Mouse (Mus musculus) C2C12 (cell line): ENCODE measurements at regions not wholly inside any gene's neighbourhood (a gene's known extent, or its start where the extent isn't known, plus 50 kb on each side); places are given as distances from the start of the nearest gene placed in this dataset.

Experiments used
- H3K27me3 ChIP-seq: one replicate; pipeline ENCODE4 v1.6.1; 2011; ENCODE audit not compliant: control insufficient read depth, insufficient read depth, insufficient read length
- H3K36me3 ChIP-seq: one replicate; pipeline ENCODE4 v1.6.1; 2011; ENCODE audit not compliant: control insufficient read depth, insufficient read depth
- H3K4me3 ChIP-seq: one replicate; pipeline ENCODE4 v1.5.1; 2011; ENCODE audit warnings: mild to moderate bottlenecking, control low read depth; ENCODE audit not compliant: poor library complexity, insufficient read depth, severe bottlenecking
- H3K79me2 ChIP-seq: one replicate; pipeline ENCODE4 v1.6.1; 2011; ENCODE audit not compliant: control insufficient read depth, insufficient read depth
- H3K79me3 ChIP-seq: one replicate; pipeline ENCODE4 v1.6.1; 2011; ENCODE audit warnings: low read depth, control low read depth
- H3ac ChIP-seq: one replicate; pipeline ENCODE3; 2011; ENCODE audit warnings: low read depth; ENCODE audit not compliant: control insufficient read depth, insufficient read length
- CEBPB ChIP-seq: IDR thresholded peaks from one replicate; pipeline ENCODE4 v1.6.1; 2011; ENCODE audit warnings: low read depth, mild to moderate bottlenecking, control low read depth, moderate library complexity
- CTCF ChIP-seq: IDR thresholded peaks from one replicate; pipeline ENCODE4 v1.5.1; 2011; ENCODE audit not compliant: control insufficient read depth, insufficient read depth, insufficient read length
- FOSL1 ChIP-seq: IDR thresholded peaks from one replicate; pipeline ENCODE4 v1.8.0; 2011; ENCODE audit warnings: mild to moderate bottlenecking, low read length; ENCODE audit not compliant: poor library complexity, insufficient read depth, severe bottlenecking
- MAX ChIP-seq: IDR thresholded peaks from one replicate; pipeline ENCODE4 v1.6.1; 2011; ENCODE audit warnings: mild to moderate bottlenecking, control low read depth
- MYOD1 ChIP-seq: IDR thresholded peaks from one replicate; pipeline ENCODE4 v1.6.1; 2011; ENCODE audit warnings: low read depth; ENCODE audit not compliant: control insufficient read depth, insufficient read length
- MYOG ChIP-seq: IDR thresholded peaks from one replicate; pipeline ENCODE4 v1.6.1; 2011; ENCODE audit not compliant: control insufficient read depth, insufficient read length; ENCODE audit errors: extremely low read depth
- USF1 ChIP-seq: IDR thresholded peaks from one replicate; pipeline ENCODE4 v1.6.1; 2011; ENCODE audit warnings: low read depth, mild to moderate bottlenecking, control low read depth, moderate library complexity

GRCm38 (mm10) chr2:8428145-8428544 is 918.8 kb upstream of the Celf2 start:
- H3K27me3 ChIP-seq: no peaks in the 10 kb centered on the region
- no peaks in the 10 kb centered on the region for H3K36me3 ChIP-seq
- H3K4me3 ChIP-seq: no peak overlapping the region
- no peak overlapping the region for H3ac ChIP-seq
- no peaks in the 10 kb centered on the region for H3K79me2 ChIP-seq
- no peaks in the 10 kb centered on the region for H3K79me3 ChIP-seq
- TF ChIP-seq CEBPB: no peak
- no peak for TF ChIP-seq MAX
- TF ChIP-seq MYOD1: no peak
- no peak for TF ChIP-seq CTCF
- TF ChIP-seq FOSL1: no peak
- no peak for TF ChIP-seq USF1

- H3K79me3 ChIP-seq: no peaks in the 10 kb centered on the region
- TF ChIP-seq MYOD1 (no peak), USF1 (no peak), MAX (no peak), CTCF (no peak), MYOG (no peak)
- H3K36me3 ChIP-seq: no peaks in the 10 kb centered on the region
- no peaks in the 10 kb centered on the region for H3K79me2 ChIP-seq
- no peak overlapping the region for H3K4me3 ChIP-seq
- no peaks in the 10 kb centered on the region for H3K27me3 ChIP-seq
- no peak overlapping the region for H3ac ChIP-seq
These were observed 918.4 kb upstream of the Celf2 start for GRCm38 (mm10) chr2:8427720-8428119.

- Histone ChIP-seq H3ac (no peak overlapping the region), H3K4me3 (no peak overlapping the region), H3K36me3 (no peaks in the 10 kb centered on the region), H3K79me3 (no peaks in the 10 kb centered on the region), H3K79me2 (no peaks in the 10 kb centered on the region), H3K27me3 (no peaks in the 10 kb centered on the region)
- TF ChIP-seq MAX (no peak), FOSL1 (no peak), CEBPB (no peak), MYOG (no peak), USF1 (no peak), CTCF (no peak), MYOD1 (no peak)
These were observed 906.6 kb upstream of the Celf2 start for GRCm38 (mm10) chr2:8415917-8416316.

GRCm38 (mm10) chr2:8394128-8394527 is 884.8 kb upstream of the Celf2 start:
- Histone ChIP-seq H3K36me3 (no peaks in the 10 kb centered on the region), H3K79me2 (no peaks in the 10 kb centered on the region), H3K4me3 (no peak overlapping the region), H3K27me3 (no peaks in the 10 kb centered on the region), H3K79me3 (no peaks in the 10 kb centered on the region), H3ac (no peak overlapping the region)
- TF ChIP-seq CTCF (no peak), MYOD1 (no peak), MYOG (no peak), CEBPB (no peak), FOSL1 (no peak), MAX (no peak), USF1 (no peak)

GRCm38 (mm10) chr2:8389530-8389929 is 880.2 kb upstream of the Celf2 start:
- no peaks in the 10 kb centered on the region for H3K27me3 ChIP-seq
- no peaks in the 10 kb centered on the region for H3K79me2 ChIP-seq
- no peak overlapping the region for H3ac ChIP-seq
- H3K4me3 ChIP-seq: no peak overlapping the region
- no peaks in the 10 kb centered on the region for H3K79me3 ChIP-seq
- no peaks in the 10 kb centered on the region for H3K36me3 ChIP-seq
- no peak for TF ChIP-seq USF1
- no peak for TF ChIP-seq CTCF
- TF ChIP-seq MYOG: no peak
- no peak for TF ChIP-seq MYOD1
- no peak for TF ChIP-seq CEBPB

GRCm38 (mm10) chr2:8380246-8380645 is 870.9 kb upstream of the Celf2 start:
- no peak for TF ChIP-seq MYOD1
- TF ChIP-seq MYOG: no peak
- TF ChIP-seq CTCF: no peak
- TF ChIP-seq MAX: no peak
- no peak for TF ChIP-seq FOSL1
- no peak for TF ChIP-seq USF1
- TF ChIP-seq CEBPB: no peak
- H3K79me2 ChIP-seq: no peaks in the 10 kb centered on the region
- no peaks in the 10 kb centered on the region for H3K36me3 ChIP-seq
- H3ac ChIP-seq: no peak overlapping the region
- H3K79me3 ChIP-seq: no peaks in the 10 kb centered on the region
- H3K27me3 ChIP-seq: no peaks in the 10 kb centered on the region
- no peak overlapping the region for H3K4me3 ChIP-seq
